In genomic region chr4:107003199-107003598, GRCm38 (mm10) we compare ENCODE assay signal across 22 mouse cellular contexts.
DNase-seq lines count a peak whose midpoint lies in the region; ATAC-seq and TF ChIP-seq lines count a peak whose summit lies in the region.
"Had no signal": no experiment of that assay in that cellular context is flagged by ENCODE, and none has a peak within 500 bp of the region (broad histone marks: within the 10 kb centered on the region; RNA-seq: fewer than 3 reads in every experiment).

No protein-coding gene starts in this region.

- TF ChIP-seq CTCF in stomach, postnatal 0 days (IDR thresholded peaks at IDR 0.05; ENCODE audit: low read depth), result no peak

- H3K27me3 ChIP-seq in limb, embryonic 13.5 days, result no peaks in the 10 kb centered on the region
- H3K27me3 ChIP-seq in limb, embryonic 10.5 days (ENCODE audit: low read depth, poor library complexity, severe bottlenecking), result no peaks in the 10 kb centered on the region
- no peaks in the 10 kb centered on the region for H3K27me3 ChIP-seq in stomach, postnatal 0 days (ENCODE audit: control insufficient read depth, insufficient read depth, low read length)
- no peaks in the 10 kb centered on the region for H3K27me3 ChIP-seq in forebrain, embryonic 15.5 days
- H3K27me3 ChIP-seq: embryonic facial prominence, embryonic 15.5 days; heart, embryonic 13.5 days; hindbrain, embryonic 12.5 days; midbrain, embryonic 12.5 days had no signal

- H3K4me3 ChIP-seq in limb, embryonic 13.5 days, result no peak overlapping the region
- H3K4me3 ChIP-seq in limb, embryonic 10.5 days, result no peak overlapping the region
- H3K4me3 ChIP-seq in stomach, postnatal 0 days (ENCODE audit: low read depth, low read length), result no peak overlapping the region
- H3K4me3 ChIP-seq in forebrain, embryonic 15.5 days, result no peak overlapping the region
- H3K4me3 ChIP-seq: embryonic facial prominence, embryonic 15.5 days; heart, adult 2 months; heart, embryonic 13.5 days; hindbrain, embryonic 12.5 days; midbrain, embryonic 12.5 days had no signal

- intact Hi-C loops in left cerebral cortex, postnatal 25 days (cut with DNase I), result no loop called here

- no peak for DNase-seq in limb, embryonic 10.5 days (ENCODE audit: low spot score)
- peak; percentile 83 for DNase-seq in brain, adult 2 months (ENCODE audit: low read depth, low spot score)
- DNase-seq in cerebellum, adult 11 months, result peak; percentile 52
- peak; percentile 77 for DNase-seq in cerebellum, adult 9-11 months
- DNase-seq in stomach, postnatal 0 days (ENCODE audit: low spot score), result no peak
- DNase-seq in left cerebral cortex, postnatal 25 days (ENCODE audit: low spot score in 2 of 2), result no peak
- DNase-seq: adrenal gland, adult 2 months; forebrain, postnatal 0 days; gastrocnemius, postnatal 36 days; heart, adult 2 months; heart, postnatal 14 days; kidney, postnatal 4 days; lung, adult 2 months; lung, postnatal 14 days; right cerebral cortex, postnatal 14 days; thymus, postnatal 25 days had no signal

- peaks cover 78% of the 10 kb centered on the region for H3K4me1 ChIP-seq in limb, embryonic 13.5 days
- peaks cover 68% of the 10 kb centered on the region for H3K4me1 ChIP-seq in limb, embryonic 10.5 days
- H3K4me1 ChIP-seq in stomach, postnatal 0 days (replicated peaks; ENCODE audit: control insufficient read depth, insufficient read depth), result peaks cover 7% of the 10 kb centered on the region
- peaks cover 38% of the 10 kb centered on the region for H3K4me1 ChIP-seq in forebrain, embryonic 15.5 days

- peaks cover 18% of the 10 kb centered on the region for H3K36me3 ChIP-seq in limb, embryonic 13.5 days
- H3K36me3 ChIP-seq in limb, embryonic 10.5 days, result peaks cover 74% of the 10 kb centered on the region
- H3K36me3 ChIP-seq in stomach, postnatal 0 days (ENCODE audit: control insufficient read depth, insufficient read depth, low read length), result no peaks in the 10 kb centered on the region
- no peaks in the 10 kb centered on the region for H3K36me3 ChIP-seq in forebrain, embryonic 15.5 days
- H3K36me3 ChIP-seq: embryonic facial prominence, embryonic 15.5 days; heart, embryonic 13.5 days; midbrain, embryonic 12.5 days had no signal

- H3K27ac ChIP-seq in limb, embryonic 13.5 days, result peak overlapping the region; percentile 39; the same call in 1 of the 2 replicates
- H3K27ac ChIP-seq in limb, embryonic 10.5 days, result no peak overlapping the region
- no peak overlapping the region for H3K27ac ChIP-seq in stomach, postnatal 0 days (replicated peaks)
- H3K27ac ChIP-seq in forebrain, embryonic 15.5 days (replicated peaks), result no peak overlapping the region
- H3K27ac ChIP-seq: embryonic facial prominence, embryonic 15.5 days; heart, adult 2 months; heart, embryonic 13.5 days; midbrain, embryonic 12.5 days had no signal

- H3K9me3 ChIP-seq in limb, embryonic 13.5 days, result no peaks in the 10 kb centered on the region
- H3K9me3 ChIP-seq in limb, embryonic 10.5 days (replicated peaks), result no peaks in the 10 kb centered on the region
- H3K9me3 ChIP-seq in stomach, postnatal 0 days (ENCODE audit: control insufficient read depth, low read length), result no peaks in the 10 kb centered on the region
- no peaks in the 10 kb centered on the region for H3K9me3 ChIP-seq in forebrain, embryonic 15.5 days
- H3K9me3 ChIP-seq: embryonic facial prominence, embryonic 15.5 days; heart, embryonic 13.5 days; hindbrain, embryonic 12.5 days; midbrain, embryonic 12.5 days had no signal

- H3K4me2 ChIP-seq in limb, embryonic 13.5 days (replicated peaks), result no peak overlapping the region
- no peak overlapping the region for H3K4me2 ChIP-seq in stomach, postnatal 0 days (replicated peaks; ENCODE audit: low read depth)
- H3K4me2 ChIP-seq in forebrain, embryonic 15.5 days (replicated peaks), result no peak overlapping the region
- H3K4me2 ChIP-seq: embryonic facial prominence, embryonic 15.5 days; heart, embryonic 13.5 days; hindbrain, embryonic 12.5 days; midbrain, embryonic 12.5 days had no signal

- TF ChIP-seq EP300 in stomach, postnatal 0 days (optimal IDR thresholded peaks at IDR 0.05), result no peak

- WGBS in limb, embryonic 13.5 days, result 74% methylated on average over 2 of the region's 2 CpGs
- WGBS in limb, embryonic 10.5 days, result 69% methylated on average over 2 of the region's 2 CpGs
- 69% methylated on average over 2 of the region's 2 CpGs for WGBS in stomach, postnatal 0 days
- 51% methylated on average over 2 of the region's 2 CpGs for WGBS in forebrain, embryonic 15.5 days

- H3K9ac ChIP-seq in limb, embryonic 13.5 days, result no peak overlapping the region
- H3K9ac ChIP-seq in stomach, postnatal 0 days (ENCODE audit: low read length), result no peak overlapping the region
- H3K9ac ChIP-seq in forebrain, embryonic 15.5 days (replicated peaks), result no peak overlapping the region
- H3K9ac ChIP-seq: embryonic facial prominence, embryonic 15.5 days; forebrain, postnatal 0 days; heart, embryonic 13.5 days; hindbrain, embryonic 12.5 days; midbrain, embryonic 12.5 days had no signal

- ATAC-seq in limb, embryonic 13.5 days (ENCODE audit: low FRiP score, low read depth), result no peak
- no peak for ATAC-seq in stomach, postnatal 0 days (ENCODE audit: low FRiP score, low TSS enrichment)
- ATAC-seq in forebrain, embryonic 15.5 days (replicated peaks), result no peak
- ATAC-seq: forebrain, postnatal 0 days had no signal

Comparison
In these comparisons a context has a peak if more than half of its experiments do, and no peak if none do; other contexts are left out.
1. DNase-seq: peak in brain, adult 2 months (single experiment), cerebellum, adult 11 months (single experiment) and cerebellum, adult 9-11 months (single experiment); none in limb, embryonic 10.5 days (single experiment), stomach, postnatal 0 days (single experiment) and left cerebral cortex, postnatal 25 days (0 of 2).